Mouse (Mus musculus) brain, embryonic 14.5 days (tissue): Measurements from ENCODE around the gene 1700018B08Rik.

ENCODE experiments used
- CTCF ChIP-seq: fragments of 200-500 bp; IDR thresholded peaks from 2 replicates; pipeline ENCODE4 v1.5.1; 2012; ENCODE audit warnings: inconsistent platforms, mild to moderate bottlenecking, moderate library complexity, borderline replicate concordance; ENCODE audit not compliant: insufficient read depth, insufficient read length; ENCODE audit errors: extremely low read depth
- POLR2A ChIP-seq: fragments of 200-500 bp; IDR thresholded peaks from 2 replicates; pipeline ENCODE4 v1.6.1; 2012; ENCODE audit warnings: mild to moderate bottlenecking, inconsistent platforms, borderline replicate concordance; ENCODE audit not compliant: poor library complexity, insufficient read depth, insufficient read length, severe bottlenecking; ENCODE audit errors: extremely low read depth

DNA sequence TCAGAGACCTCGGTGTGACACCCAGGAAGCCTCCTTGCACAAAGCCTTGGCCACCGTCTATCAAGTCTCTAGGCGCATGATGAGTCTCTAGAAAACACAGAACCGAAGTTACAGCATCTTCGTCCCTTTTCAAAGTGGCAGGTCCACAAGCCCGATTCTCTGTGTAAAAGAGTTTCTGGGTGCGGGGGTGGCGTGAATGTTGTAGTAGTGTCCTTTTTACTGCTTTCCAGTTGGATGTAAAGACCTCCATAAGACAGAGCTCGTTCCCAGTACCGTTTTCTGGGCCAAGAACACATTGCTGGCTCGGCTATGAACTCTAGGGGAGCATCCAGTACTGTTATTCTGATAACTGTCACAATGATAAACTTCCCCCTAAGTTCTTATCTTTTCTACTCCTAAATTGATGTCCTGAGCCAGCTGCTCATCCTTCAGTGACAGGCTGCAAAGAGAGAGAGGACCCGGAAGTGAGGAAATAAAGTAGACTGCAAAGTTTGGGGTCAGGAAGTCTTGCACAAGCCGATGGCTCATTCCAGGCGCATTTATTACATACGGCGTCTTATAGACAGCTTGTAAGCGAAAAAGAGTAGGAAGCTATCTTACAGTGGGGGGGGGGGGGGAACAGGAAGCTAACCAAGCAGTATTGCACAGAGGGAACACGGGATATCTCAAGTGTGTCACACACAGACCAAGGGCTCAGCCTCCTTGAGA is 18.9 kb downstream of the 1700018B08Rik start:
- TF ChIP-seq POLR2A (no peak), CTCF (no peak)
